In the genomic region with DNA sequence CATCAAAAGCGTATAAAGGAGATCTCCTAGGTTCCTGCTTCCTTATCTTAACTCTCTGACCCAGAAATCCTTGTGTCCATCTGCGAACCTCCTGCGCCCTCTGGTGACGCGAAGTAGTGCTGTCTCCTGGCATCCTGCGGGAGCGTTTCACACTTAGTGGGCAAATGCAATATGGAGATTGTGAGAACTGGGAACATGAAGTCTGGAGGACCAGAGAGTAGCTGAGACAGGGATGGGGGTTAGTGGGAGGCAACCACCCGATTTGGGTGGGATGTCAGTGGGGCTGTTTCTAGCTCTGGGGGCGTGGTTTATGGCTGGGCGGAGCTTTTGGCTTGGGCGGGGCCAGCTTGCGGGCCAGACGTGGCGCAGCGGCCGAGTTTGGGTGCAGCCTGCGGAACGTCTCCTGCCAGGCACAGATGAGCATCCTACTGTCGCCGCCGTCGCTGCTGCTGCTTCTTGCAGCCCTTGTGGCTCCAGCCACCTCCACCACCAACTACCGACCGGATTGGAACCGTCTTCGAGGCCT, we compare ENCODE assay signal across 8 mouse cellular contexts. TPM values are rescaled to one million over a fixed set of nuclear protein-coding genes. Genes with fewer than 3 reads are reported as not detected.
DNase-seq lines count a peak whose midpoint lies in the region; ATAC-seq and TF ChIP-seq lines count a peak whose summit lies in the region.

Gene Selenom (plus strand): TSS at position 156 of the 526 bp plus-strand sequence.

- peaks cover 24% of the 10 kb centered on the region for H3K4me1 ChIP-seq in hindbrain, embryonic 14.5 days (replicated peaks; ENCODE audit: control insufficient read depth, insufficient read depth, low read length)

- H3K27ac ChIP-seq in hindbrain, embryonic 14.5 days, result no peak within 1 kb of the TSS

- POLR2A ChIA-PET in Patski (lab: Charles Lee), result interaction anchor here (2.0 to 2.5 kb wide), 2 partner anchors 12 to 40 kb away, joined by 7 to 9 read pairs; no protein-coding TSS in a partner anchor

- CTCF ChIA-PET in Patski (lab: Charles Lee), result interaction anchor here (0.7 to 14.0 kb wide), 29 partner anchors 9 to 289 kb away, joined by 3 to 154 read pairs (median 5); partner anchors contain the start of gene Inpp5j

- no peak for DNase-seq in Patski (ENCODE audit: low read depth, low spot score)
- DNase-seq in cerebellum, postnatal 14 days, result peak; percentile 94 to 96
- peak; percentile 82 to 83 for DNase-seq in frontal cortex, postnatal 25 days (ENCODE audit: low spot score in 2 of 2)
- peak; percentile 89 for DNase-seq in hindbrain, embryonic 14.5 days (ENCODE audit: low spot score)
- DNase-seq in layer of hippocampus, postnatal 36 days, result peak; percentile 91 to 95
- peak; percentile 94 for DNase-seq in lung, postnatal 36 days
- DNase-seq in retina, postnatal 1 day, result peak; percentile 89
- DNase-seq in urinary bladder, adult 18-20 months (ENCODE audit: low spot score in 2 of 2), result peak; percentile 85 to 91

- H3K27me3 ChIP-seq in Patski, result no peaks in the 10 kb centered on the region
- H3K27me3 ChIP-seq in hindbrain, embryonic 14.5 days (ENCODE audit: control insufficient read depth, insufficient read depth, low read length), result peaks cover 27% of the 10 kb centered on the region

- no peaks in the 10 kb centered on the region for H3K9me3 ChIP-seq in hindbrain, embryonic 14.5 days (ENCODE audit: control insufficient read depth, low read length)

- WGBS in hindbrain, embryonic 14.5 days, result 0% methylated on average over 25 of the region's 26 CpGs

- peak within 1 kb of the TSS; percentile 82 for H3K4me2 ChIP-seq in hindbrain, embryonic 14.5 days (replicated peaks)

- ATAC-seq in Patski, result peak; percentile 70
- ATAC-seq in hindbrain, embryonic 14.5 days (ENCODE audit: low FRiP score), result peak; percentile 73

- H3K4me3 ChIP-seq in hindbrain, embryonic 14.5 days (replicated peaks; ENCODE audit: low read length), result peak within 1 kb of the TSS; percentile 46

- peak; percentile 99 for TF ChIP-seq CTCF in Patski (IDR thresholded peaks at IDR 0.05)

- peak within 1 kb of the TSS; percentile 61 for H3K9ac ChIP-seq in hindbrain, embryonic 14.5 days

- in situ Hi-C loops in Patski (cut with MboI; ENCODE audit: low pct_unique_long_range_greater_than_20kb), result loop anchor here (5.0 kb wide), 1 partner anchor 37 kb away; no protein-coding TSS in a partner anchor

- no peaks in the 10 kb centered on the region for H3K36me3 ChIP-seq in hindbrain, embryonic 14.5 days (replicated peaks; ENCODE audit: control insufficient read depth, insufficient read depth)

RNA-seq across cellular contexts. Expression of gene Selenom, which starts in this region (rescaled TPM):
- 65.1 TPM for polyA plus RNA-seq in Patski (2021)
- 105 and 122 TPM in 2 replicates for polyA plus RNA-seq in hindbrain, embryonic 14.5 days (2014; fragmentation: Nextera tagmentation; extraction: Ambion mirVana)
- 100 to 1,000 TPM; 187 to 193 TPM for total RNA-seq in layer of hippocampus, postnatal 36 days (2021)
